Mouse (Mus musculus): Measurements from ENCODE around the gene Gbf1. TPM values are rescaled to one million over a fixed set of nuclear protein-coding genes. Genes with fewer than 3 reads are reported as not detected.
"Not testable (repeated sequence)": the region's sequence is repeated elsewhere in the genome, so short reads cannot be mapped to it uniquely, and the experiment has no call there.

Gbf1 gene
- polyA plus RNA-seq, 1 experiment from 2014 or later = 69.9 TPM

- WGBS = 85% methylated on average over 5 of the region's 5 CpGs
- ATAC-seq (ENCODE audit: low FRiP score, low read depth) = no peak
- Histone ChIP-seq H3K9ac (replicated peaks) (no peak overlapping the region), H3K4me1 (no peaks in the 10 kb centered on the region), H3K27ac (replicated peaks) (no peak overlapping the region), H3K4me2 (replicated peaks) (no peak overlapping the region), H3K4me3 (no peak overlapping the region), H3K27me3 (no peaks in the 10 kb centered on the region), H3K9me3 (no peaks in the 10 kb centered on the region), H3K36me3 (no peaks in the 10 kb centered on the region)
Observed at GRCm38 (mm10) chr19:46198891-46199290, 46.6 kb downstream of the Gbf1 start.

GRCm38 (mm10) chr19:46204166-46204565, 51.9 kb downstream of the Gbf1 start:
- H3K36me3 ChIP-seq = no peaks in the 10 kb centered on the region
- H3K4me2 ChIP-seq (replicated peaks) = no peak overlapping the region
- no peak overlapping the region for H3K4me3 ChIP-seq
- no peak for ATAC-seq (ENCODE audit: low FRiP score, low read depth)
- H3K27ac ChIP-seq (replicated peaks) = no peak overlapping the region
- H3K4me1 ChIP-seq = no peaks in the 10 kb centered on the region
- no peaks in the 10 kb centered on the region for H3K27me3 ChIP-seq
- no peaks in the 10 kb centered on the region for H3K9me3 ChIP-seq
- 95% methylated on average over 6 of the region's 6 CpGs for WGBS
- H3K9ac ChIP-seq (replicated peaks) = no peak overlapping the region

GRCm38 (mm10) chr19:46205680-46206079, 53.4 kb downstream of the Gbf1 start:
- Histone ChIP-seq H3K36me3 (no peaks in the 10 kb centered on the region), H3K4me1 (no peaks in the 10 kb centered on the region), H3K27ac (replicated peaks) (no peak overlapping the region), H3K4me2 (replicated peaks) (no peak overlapping the region), H3K9ac (replicated peaks) (no peak overlapping the region), H3K4me3 (no peak overlapping the region), H3K27me3 (no peaks in the 10 kb centered on the region), H3K9me3 (no peaks in the 10 kb centered on the region)
- no peak for ATAC-seq (ENCODE audit: low FRiP score, low read depth)
- over 99% methylated on average over 6 of the region's 6 CpGs for WGBS

- Histone ChIP-seq H3K4me3 (no peak overlapping the region), H3K36me3 (no peaks in the 10 kb centered on the region)
- ATAC-seq (ENCODE audit: low FRiP score, low read depth) = no peak
Observed at GRCm38 (mm10) chr19:46210951-46211350, 58.6 kb downstream of the Gbf1 start.

GRCm38 (mm10) chr19:46214541-46214940, 62.2 kb downstream of the Gbf1 start:
- 84% methylated on average over 5 of the region's 5 CpGs for WGBS

More at GRCm38 (mm10) chr19:46210951-46211350, 58.6 kb downstream of the Gbf1 start:
- H3K4me1 ChIP-seq = peaks cover 8% of the 10 kb centered on the region
- no peaks in the 10 kb centered on the region for H3K27me3 ChIP-seq
- no peak overlapping the region for H3K27ac ChIP-seq (replicated peaks)
- H3K4me2 ChIP-seq (replicated peaks) = no peak overlapping the region
- H3K9me3 ChIP-seq = no peaks in the 10 kb centered on the region
- H3K9ac ChIP-seq (replicated peaks) = no peak overlapping the region

GRCm38 (mm10) chr19:46215401-46215800, 63.1 kb downstream of the Gbf1 start:
- no peaks in the 10 kb centered on the region for H3K9me3 ChIP-seq

More at GRCm38 (mm10) chr19:46214541-46214940, 62.2 kb downstream of the Gbf1 start:
- Histone ChIP-seq H3K4me1 (peaks cover 8% of the 10 kb centered on the region), H3K4me3 (no peak overlapping the region), H3K27ac (replicated peaks) (no peak overlapping the region), H3K9me3 (no peaks in the 10 kb centered on the region), H3K27me3 (no peaks in the 10 kb centered on the region), H3K4me2 (replicated peaks) (no peak overlapping the region), H3K36me3 (no peaks in the 10 kb centered on the region), H3K9ac (replicated peaks) (no peak overlapping the region)
- no peak for ATAC-seq (ENCODE audit: low FRiP score, low read depth)

GRCm38 (mm10) chr19:46216716-46217115, 64.4 kb downstream of the Gbf1 start:
- ATAC-seq (ENCODE audit: low FRiP score, low read depth) = no peak

More at GRCm38 (mm10) chr19:46215401-46215800, 63.1 kb downstream of the Gbf1 start:
- no peak for ATAC-seq (ENCODE audit: low FRiP score, low read depth)
- Histone ChIP-seq H3K9ac (replicated peaks) (no peak overlapping the region), H3K4me1 (peaks cover 8% of the 10 kb centered on the region), H3K27ac (replicated peaks) (no peak overlapping the region), H3K27me3 (no peaks in the 10 kb centered on the region), H3K4me3 (no peak overlapping the region), H3K36me3 (no peaks in the 10 kb centered on the region), H3K4me2 (replicated peaks) (no peak overlapping the region)
- 50% methylated on average over 3 of the region's 3 CpGs for WGBS

GRCm38 (mm10) chr19:46217347-46217746, 65.0 kb downstream of the Gbf1 start:
- H3K4me2 ChIP-seq (replicated peaks); H3K27me3 ChIP-seq; H3K9ac ChIP-seq (replicated peaks); H3K9me3 ChIP-seq; H3K27ac ChIP-seq (replicated peaks); H3K4me3 ChIP-seq; H3K4me1 ChIP-seq; ATAC-seq (ENCODE audit: low FRiP score, low read depth); H3K36me3 ChIP-seq: not testable (repeated sequence)

More at GRCm38 (mm10) chr19:46216716-46217115, 64.4 kb downstream of the Gbf1 start:
- Histone ChIP-seq H3K27me3 (no peaks in the 10 kb centered on the region), H3K36me3 (no peaks in the 10 kb centered on the region), H3K4me2 (replicated peaks) (no peak overlapping the region), H3K9ac (replicated peaks) (no peak overlapping the region), H3K9me3 (no peaks in the 10 kb centered on the region), H3K4me3 (no peak overlapping the region), H3K4me1 (peaks cover 8% of the 10 kb centered on the region), H3K27ac (replicated peaks) (no peak overlapping the region)
- 73% methylated on average over 1 of the region's 1 CpGs for WGBS

- 79% methylated on average over 5 of the region's 5 CpGs for WGBS
- H3K36me3 ChIP-seq = no peaks in the 10 kb centered on the region
- no peaks in the 10 kb centered on the region for H3K9me3 ChIP-seq
- H3K27ac ChIP-seq (replicated peaks) = no peak overlapping the region
- H3K27me3 ChIP-seq = no peaks in the 10 kb centered on the region
- no peak for ATAC-seq (ENCODE audit: low FRiP score, low read depth)
- H3K9ac ChIP-seq (replicated peaks) = no peak overlapping the region
- no peak overlapping the region for H3K4me3 ChIP-seq
- no peak overlapping the region for H3K4me2 ChIP-seq (replicated peaks)
- H3K4me1 ChIP-seq = peaks cover 6% of the 10 kb centered on the region
Observed at GRCm38 (mm10) chr19:46220116-46220515, 67.8 kb downstream of the Gbf1 start.

GRCm38 (mm10) chr19:46223118-46223517, 70.8 kb downstream of the Gbf1 start:
- no peak overlapping the region for H3K4me2 ChIP-seq (replicated peaks)
- H3K36me3 ChIP-seq = no peaks in the 10 kb centered on the region
- ATAC-seq (ENCODE audit: low FRiP score, low read depth) = no peak
- H3K27me3 ChIP-seq = no peaks in the 10 kb centered on the region
- 87% methylated on average over 4 of the region's 4 CpGs for WGBS
- no peak overlapping the region for H3K4me3 ChIP-seq
- no peaks in the 10 kb centered on the region for H3K4me1 ChIP-seq
- no peaks in the 10 kb centered on the region for H3K9me3 ChIP-seq
- H3K9ac ChIP-seq (replicated peaks) = no peak overlapping the region
- H3K27ac ChIP-seq (replicated peaks) = no peak overlapping the region

GRCm38 (mm10) chr19:46224882-46225281, 72.6 kb downstream of the Gbf1 start:
- H3K4me3 ChIP-seq = no peak overlapping the region
- ATAC-seq (ENCODE audit: low FRiP score, low read depth) = no peak
- H3K4me1 ChIP-seq = no peaks in the 10 kb centered on the region
- WGBS = 90% methylated on average over 2 of the region's 2 CpGs
- H3K27me3 ChIP-seq = no peaks in the 10 kb centered on the region
- no peak overlapping the region for H3K4me2 ChIP-seq (replicated peaks)
- no peaks in the 10 kb centered on the region for H3K9me3 ChIP-seq
- H3K9ac ChIP-seq (replicated peaks) = no peak overlapping the region
- no peak overlapping the region for H3K27ac ChIP-seq (replicated peaks)
- no peaks in the 10 kb centered on the region for H3K36me3 ChIP-seq

GRCm38 (mm10) chr19:46225506-46225905, 73.2 kb downstream of the Gbf1 start:
- H3K4me1 ChIP-seq = no peaks in the 10 kb centered on the region
- WGBS = 73% methylated on average over 4 of the region's 4 CpGs
- no peak overlapping the region for H3K9ac ChIP-seq (replicated peaks)
- no peak for ATAC-seq (ENCODE audit: low FRiP score, low read depth)
- no peaks in the 10 kb centered on the region for H3K9me3 ChIP-seq
- H3K4me2 ChIP-seq (replicated peaks) = no peak overlapping the region
- H3K27ac ChIP-seq (replicated peaks) = no peak overlapping the region
- no peak overlapping the region for H3K4me3 ChIP-seq
- no peaks in the 10 kb centered on the region for H3K36me3 ChIP-seq
- H3K27me3 ChIP-seq = no peaks in the 10 kb centered on the region

GRCm38 (mm10) chr19:46226295-46226694, 74.0 kb downstream of the Gbf1 start:
- no peak overlapping the region for H3K9ac ChIP-seq (replicated peaks)
- H3K4me2 ChIP-seq (replicated peaks) = no peak overlapping the region
- no peaks in the 10 kb centered on the region for H3K4me1 ChIP-seq
- no peaks in the 10 kb centered on the region for H3K36me3 ChIP-seq
- ATAC-seq (ENCODE audit: low FRiP score, low read depth) = no peak
- H3K27me3 ChIP-seq = no peaks in the 10 kb centered on the region
- H3K4me3 ChIP-seq = no peak overlapping the region
- no peaks in the 10 kb centered on the region for H3K9me3 ChIP-seq
- 86% methylated on average over 3 of the region's 3 CpGs for WGBS
- H3K27ac ChIP-seq (replicated peaks) = no peak overlapping the region
